Mouse (Mus musculus) intestine, embryonic 16.5 days (tissue): ENCODE results near the gene Gm20388. TPM values are rescaled to one million over a fixed set of nuclear protein-coding genes. Genes with fewer than 3 reads are reported as not detected.

Experiments used
- ATAC-seq: fragments of 200-750 bp; cut with Nextera tagmentation; 2 replicates; pipeline ENCODE4 v1.8.0; 2017; ENCODE audit warnings: moderate TSS enrichment, moderate library complexity
- H3K27ac ChIP-seq: fragments of 300-500 bp; sonication (generic); 2 replicates; pipeline ENCODE4 v1.5.1; 2014; ENCODE audit warnings: mild to moderate bottlenecking, low read length
- H3K27me3 ChIP-seq: fragments of 300-500 bp; sonication (generic); replicated peaks from 2 replicates; pipeline ENCODE4 v1.6.1; 2014; ENCODE audit warnings: low read length, control low read depth, mixed read lengths; ENCODE audit not compliant: control insufficient read depth, insufficient read depth
- H3K36me3 ChIP-seq: fragments of 300-500 bp; sonication (generic); 2 replicates; pipeline ENCODE4 v1.6.1; 2014; ENCODE audit warnings: low read length, control low read depth; ENCODE audit not compliant: control insufficient read depth, insufficient read depth
- H3K4me1 ChIP-seq: fragments of 300-500 bp; sonication (generic); 2 replicates; pipeline ENCODE4 v1.6.1; 2014; ENCODE audit warnings: low read length, control low read depth, mixed read lengths; ENCODE audit not compliant: control insufficient read depth, insufficient read depth
- H3K4me2 ChIP-seq: fragments of 300-500 bp; sonication (generic); 2 replicates; pipeline ENCODE4 v1.6.1; 2014; ENCODE audit warnings: low read depth, low read length, control low read depth
- H3K4me3 ChIP-seq: fragments of 300-500 bp; sonication (generic); 2 replicates; pipeline ENCODE4 v1.5.1; 2014; ENCODE audit warnings: mild to moderate bottlenecking, low read length
- H3K9ac ChIP-seq: fragments of 300-500 bp; sonication (generic); 2 replicates; pipeline ENCODE4 v1.6.1; 2014; ENCODE audit warnings: low read depth, low read length
- H3K9me3 ChIP-seq: fragments of 300-500 bp; sonication (generic); 2 replicates; pipeline ENCODE4 v1.6.1; 2016; ENCODE audit warnings: low read length, control low read depth; ENCODE audit not compliant: control insufficient read depth
- WGBS: fragments of 180-500 bp; shearing (Covaris S2); extraction: QIAGEN DNeasy Blood & Tissue Kit; methylation state at CpG from one replicate; pipeline ENCODE4 v1.1.7; 2014; 5-methylcytosine and 5-hydroxymethylcytosine counted together
- polyA plus RNA-seq: library from polyadenylated mRNA; unstranded; fragments of >200 nt; fragmentation: Nextera tagmentation; extraction: Ambion mirVana; gene quantifications from 2 replicates; pipeline ENCODE4 v1.2.1, GENCODE M21; 2015

The Gm20388 gene
- polyA plus RNA-seq, 1 experiment from 2014 or later: 5.8 TPM

GRCm38 (mm10) chr8:123786166-123786565 is 3875.5 kb downstream of the Gm20388 start:
- Histone ChIP-seq H3K27ac (no peak overlapping the region), H3K9ac (no peak overlapping the region), H3K4me1 (peaks cover 15% of the 10 kb centered on the region), H3K4me2 (no peak overlapping the region), H3K27me3 (no peaks in the 10 kb centered on the region), H3K4me3 (no peak overlapping the region), H3K9me3 (no peaks in the 10 kb centered on the region), H3K36me3 (no peaks in the 10 kb centered on the region)
- ATAC-seq: no peak
- WGBS: 76% methylated on average over 6 of the region's 6 CpGs

GRCm38 (mm10) chr8:123786644-123787043 is 3876.0 kb downstream of the Gm20388 start:
- H3K4me1 ChIP-seq: peaks cover 11% of the 10 kb centered on the region; the same call in 1 of the 2 replicates
- no peak overlapping the region for H3K4me3 ChIP-seq
- no peaks in the 10 kb centered on the region for H3K36me3 ChIP-seq
- no peak overlapping the region for H3K9ac ChIP-seq
- H3K27me3 ChIP-seq: no peaks in the 10 kb centered on the region
- no peaks in the 10 kb centered on the region for H3K9me3 ChIP-seq
- no peak for ATAC-seq
- 82% methylated on average over 6 of the region's 6 CpGs for WGBS
- no peak overlapping the region for H3K27ac ChIP-seq
- no peak overlapping the region for H3K4me2 ChIP-seq

- peak; percentile 57 for ATAC-seq
- WGBS: 43% methylated on average over 21 of the region's 21 CpGs
These were observed 3876.7 kb downstream of the Gm20388 start for GRCm38 (mm10) chr8:123787254-123787897.

GRCm38 (mm10) chr8:123788416-123789170 is 3878.0 kb downstream of the Gm20388 start:
- ATAC-seq: no peak
- no peak overlapping the region for H3K27ac ChIP-seq
- no peak overlapping the region for H3K9ac ChIP-seq
- H3K36me3 ChIP-seq: no peaks in the 10 kb centered on the region
- no peak overlapping the region for H3K4me3 ChIP-seq
- no peaks in the 10 kb centered on the region for H3K27me3 ChIP-seq
- 50% methylated on average over 14 of the region's 14 CpGs for WGBS
- H3K4me1 ChIP-seq: peaks cover 9% of the 10 kb centered on the region; the same call in 1 of the 2 replicates
- H3K4me2 ChIP-seq: no peak overlapping the region
- H3K9me3 ChIP-seq: no peaks in the 10 kb centered on the region

More at GRCm38 (mm10) chr8:123787254-123787897, 3876.7 kb downstream of the Gm20388 start:
- Histone ChIP-seq H3K4me3 (peak overlapping the region; percentile 21), H3K27ac (no peak overlapping the region; the same call in 1 of the 2 replicates), H3K27me3 (no peaks in the 10 kb centered on the region), H3K36me3 (no peaks in the 10 kb centered on the region), H3K4me2 (peak overlapping the region; percentile 41), H3K9me3 (no peaks in the 10 kb centered on the region), H3K4me1 (peaks cover 11% of the 10 kb centered on the region; the same call in 1 of the 2 replicates), H3K9ac (peak overlapping the region; percentile 27; the same call in 1 of the 2 replicates)

- no peaks in the 10 kb centered on the region for H3K9me3 ChIP-seq
- peaks cover 13% of the 10 kb centered on the region for H3K4me1 ChIP-seq
- H3K4me3 ChIP-seq: no peak overlapping the region
- H3K27ac ChIP-seq: no peak overlapping the region
- H3K9ac ChIP-seq: no peak overlapping the region
- ATAC-seq: no peak
- H3K27me3 ChIP-seq: no peaks in the 10 kb centered on the region
- H3K4me2 ChIP-seq: no peak overlapping the region
- H3K36me3 ChIP-seq: no peaks in the 10 kb centered on the region
- 76% methylated on average over 9 of the region's 9 CpGs for WGBS
These were observed 3878.8 kb downstream of the Gm20388 start for GRCm38 (mm10) chr8:123789461-123789860.

- Histone ChIP-seq H3K36me3 (no peaks in the 10 kb centered on the region), H3K9ac (no peak overlapping the region), H3K9me3 (no peaks in the 10 kb centered on the region), H3K27me3 (no peaks in the 10 kb centered on the region), H3K4me3 (no peak overlapping the region), H3K4me1 (peaks cover 17% of the 10 kb centered on the region), H3K4me2 (no peak overlapping the region), H3K27ac (no peak overlapping the region)
- WGBS: under 1% methylated on average over 4 of the region's 4 CpGs
- no peak; the same call in 1 of the 2 replicates for ATAC-seq
These were observed 3879.3 kb downstream of the Gm20388 start for GRCm38 (mm10) chr8:123789970-123790369.

- 0 out of 2 replicates have a peak overlapping the region, but pooled peaks have one; percentile 15 for H3K9ac ChIP-seq
- WGBS: 64% methylated on average over 16 of the region's 16 CpGs
- no peak overlapping the region for H3K4me2 ChIP-seq
- no peaks in the 10 kb centered on the region for H3K27me3 ChIP-seq
- no peaks in the 10 kb centered on the region for H3K9me3 ChIP-seq
- no peaks in the 10 kb centered on the region for H3K36me3 ChIP-seq
- no peak overlapping the region for H3K4me3 ChIP-seq
- ATAC-seq: no peak
- peaks cover 21% of the 10 kb centered on the region for H3K4me1 ChIP-seq
- H3K27ac ChIP-seq: no peak overlapping the region
These were observed 3880.6 kb downstream of the Gm20388 start for GRCm38 (mm10) chr8:123791101-123791844.

- Histone ChIP-seq H3K4me3 (no peak overlapping the region), H3K9ac (no peak overlapping the region), H3K4me1 (peaks cover 21% of the 10 kb centered on the region), H3K36me3 (no peaks in the 10 kb centered on the region), H3K27ac (no peak overlapping the region), H3K9me3 (no peaks in the 10 kb centered on the region), H3K4me2 (no peak overlapping the region), H3K27me3 (no peaks in the 10 kb centered on the region)
- 77% methylated on average over 7 of the region's 7 CpGs for WGBS
- no peak for ATAC-seq
These were observed 3881.2 kb downstream of the Gm20388 start for GRCm38 (mm10) chr8:123791845-123792225.

GRCm38 (mm10) chr8:123793900-123794299 is 3883.3 kb downstream of the Gm20388 start:
- Histone ChIP-seq H3K9ac (no peak overlapping the region), H3K27me3 (no peaks in the 10 kb centered on the region), H3K9me3 (no peaks in the 10 kb centered on the region), H3K27ac (peak overlapping the region; percentile 53; the same call in 1 of the 2 replicates), H3K4me3 (no peak overlapping the region), H3K4me1 (peaks cover 14% of the 10 kb centered on the region), H3K4me2 (no peak overlapping the region), H3K36me3 (no peaks in the 10 kb centered on the region)
- 14% methylated on average over 10 of the region's 10 CpGs for WGBS
- ATAC-seq: no peak
